Mouse (Mus musculus) skeletal muscle tissue, adult 2 months (tissue): Measurements from ENCODE around the gene Lrpprc.

Experiments used
- DNase-seq: peaks from one replicate; pipeline ENCODE4 v3.0.0-alpha.2; 2012; ENCODE audit warnings: low read depth, low spot score

Lrpprc gene

GRCm38 (mm10) chr17:84771882-84772281 lies 18.7 kb downstream of the Lrpprc start:
- DNase-seq: no peak

GRCm38 (mm10) chr17:84758971-84759370 lies 31.6 kb downstream of the Lrpprc start:
- DNase-seq: no peak

GRCm38 (mm10) chr17:84758374-84758773 lies 32.2 kb downstream of the Lrpprc start:
- no peak for DNase-seq

- no peak for DNase-seq
These were observed 34.5 kb downstream of the Lrpprc start for GRCm38 (mm10) chr17:84756090-84756489.

- no peak for DNase-seq
These were observed 37.1 kb downstream of the Lrpprc start for GRCm38 (mm10) chr17:84753489-84753888.

- DNase-seq: no peak
These were observed 38.3 kb downstream of the Lrpprc start for GRCm38 (mm10) chr17:84752286-84752685.

GRCm38 (mm10) chr17:84751630-84752191 lies 38.9 kb downstream of the Lrpprc start:
- DNase-seq: no peak

GRCm38 (mm10) chr17:84750130-84750529 lies 40.5 kb downstream of the Lrpprc start:
- no peak for DNase-seq

- no peak for DNase-seq
These were observed 41.3 kb downstream of the Lrpprc start for GRCm38 (mm10) chr17:84749297-84749696.

GRCm38 (mm10) chr17:84748152-84748682 lies 42.4 kb downstream of the Lrpprc start:
- no peak for DNase-seq

- no peak for DNase-seq
These were observed 43.4 kb downstream of the Lrpprc start for GRCm38 (mm10) chr17:84747212-84747611.

- no peak for DNase-seq
These were observed 45.6 kb downstream of the Lrpprc start for GRCm38 (mm10) chr17:84745001-84745400.

- DNase-seq: no peak
These were observed 46.3 kb downstream of the Lrpprc start for GRCm38 (mm10) chr17:84744256-84744655.

GRCm38 (mm10) chr17:84738073-84738797 lies 52.4 kb downstream of the Lrpprc start:
- DNase-seq: no peak

GRCm38 (mm10) chr17:84736719-84737118 lies 53.9 kb downstream of the Lrpprc start:
- no peak for DNase-seq

GRCm38 (mm10) chr17:84732612-84733011 lies 58.0 kb downstream of the Lrpprc start:
- DNase-seq: no peak

GRCm38 (mm10) chr17:84731361-84731760 lies 59.2 kb downstream of the Lrpprc start:
- DNase-seq: no peak

GRCm38 (mm10) chr17:84729140-84729539 lies 61.4 kb downstream of the Lrpprc start:
- no peak for DNase-seq

- no peak for DNase-seq
These were observed 62.2 kb downstream of the Lrpprc start for GRCm38 (mm10) chr17:84728201-84728911.

GRCm38 (mm10) chr17:84725163-84725562 lies 65.4 kb downstream of the Lrpprc start:
- no peak for DNase-seq

GRCm38 (mm10) chr17:84724028-84724427 lies 66.6 kb downstream of the Lrpprc start:
- no peak for DNase-seq

GRCm38 (mm10) chr17:84719105-84719504 lies 71.5 kb downstream of the Lrpprc start:
- no peak for DNase-seq

- DNase-seq: no peak
These were observed 73.2 kb downstream of the Lrpprc start for GRCm38 (mm10) chr17:84717416-84717815.
